Mouse (Mus musculus) testis, postnatal 10 days (tissue): Measurements from ENCODE around the gene Fam189a1.

ENCODE experiments used
- DNase-seq: peaks from one replicate; pipeline ENCODE4 v3.0.0; 2021; ENCODE audit warnings: low spot score

The Fam189a1 gene

GRCm38 (mm10) chr7:65156514-65156911, at the start of gene Fam189a1:
Fam189a1 (minus strand) TSS chr7:65156570.
- DNase-seq, result peak; percentile 54

GRCm38 (mm10) chr7:65206021-65206420, 49.7 kb upstream of the Fam189a1 start:
- DNase-seq, result no peak

GRCm38 (mm10) chr7:65202719-65203118, 46.3 kb upstream of the Fam189a1 start:
- DNase-seq, result no peak

GRCm38 (mm10) chr7:65180694-65181093, 24.3 kb upstream of the Fam189a1 start:
- DNase-seq, result no peak

- no peak for DNase-seq
These were observed 14.4 kb upstream of the Fam189a1 start for GRCm38 (mm10) chr7:65170762-65171161.

GRCm38 (mm10) chr7:65157031-65158025, 958 bp upstream of the Fam189a1 start:
- no peak for DNase-seq

GRCm38 (mm10) chr7:65155628-65156513, 499 bp downstream of the Fam189a1 start:
- DNase-seq, result peak; percentile 51

GRCm38 (mm10) chr7:65154576-65154975, 1.8 kb downstream of the Fam189a1 start:
- DNase-seq, result no peak

- DNase-seq, result no peak
These were observed 2.5 kb downstream of the Fam189a1 start for GRCm38 (mm10) chr7:65153846-65154245.

GRCm38 (mm10) chr7:65151526-65151925, 4.8 kb downstream of the Fam189a1 start:
- DNase-seq, result no peak

- DNase-seq, result no peak
These were observed 7.3 kb downstream of the Fam189a1 start for GRCm38 (mm10) chr7:65149040-65149439.

GRCm38 (mm10) chr7:65144881-65145280, 11.5 kb downstream of the Fam189a1 start:
- no peak for DNase-seq

- no peak for DNase-seq
These were observed 14.3 kb downstream of the Fam189a1 start for GRCm38 (mm10) chr7:65141907-65142698.

- no peak for DNase-seq
These were observed 15.5 kb downstream of the Fam189a1 start for GRCm38 (mm10) chr7:65140832-65141231.

- DNase-seq, result no peak
These were observed 16.3 kb downstream of the Fam189a1 start for GRCm38 (mm10) chr7:65140099-65140498.

- DNase-seq, result no peak
These were observed 32.6 kb downstream of the Fam189a1 start for GRCm38 (mm10) chr7:65123766-65124165.

GRCm38 (mm10) chr7:65116903-65117302, 39.5 kb downstream of the Fam189a1 start:
- DNase-seq, result no peak

- DNase-seq, result no peak
These were observed 41.0 kb downstream of the Fam189a1 start for GRCm38 (mm10) chr7:65115366-65115765.

GRCm38 (mm10) chr7:65111664-65112063, 44.7 kb downstream of the Fam189a1 start:
- no peak for DNase-seq

GRCm38 (mm10) chr7:65105566-65105965, 50.8 kb downstream of the Fam189a1 start:
- DNase-seq, result no peak

- no peak for DNase-seq
These were observed 51.3 kb downstream of the Fam189a1 start for GRCm38 (mm10) chr7:65105097-65105467.
